Mouse (Mus musculus) heart, adult 11 months (tissue): ENCODE results near the gene Gm29797.

Experiments used
- DNase-seq: peaks from one replicate; pipeline ENCODE4 v3.0.0; 2022

Gm29797 gene

DNA sequence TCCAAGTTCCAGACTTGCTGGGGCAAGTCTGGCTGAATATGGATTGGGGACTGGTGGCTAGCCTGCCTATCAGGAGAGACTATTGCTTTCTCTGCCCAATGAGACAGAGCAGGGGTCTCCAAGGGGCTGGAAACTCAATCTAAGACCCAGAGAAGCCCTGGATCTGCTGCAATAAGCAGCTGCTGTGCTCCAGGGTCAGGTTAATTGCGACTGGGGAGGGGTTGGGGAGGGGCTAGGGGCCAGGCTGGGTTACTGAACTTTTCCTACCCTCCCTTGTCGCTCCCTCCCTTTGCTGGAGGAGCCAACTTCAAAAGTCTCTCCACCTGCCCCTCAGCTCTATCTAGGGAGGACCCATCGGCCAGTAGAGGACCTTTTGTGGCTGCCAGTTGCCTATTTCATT lies at the start of gene Gm29797:
TSS of gene Gm29797 (plus strand) at position 301 of the 400 bp plus-strand sequence.
- no peak for DNase-seq

DNA sequence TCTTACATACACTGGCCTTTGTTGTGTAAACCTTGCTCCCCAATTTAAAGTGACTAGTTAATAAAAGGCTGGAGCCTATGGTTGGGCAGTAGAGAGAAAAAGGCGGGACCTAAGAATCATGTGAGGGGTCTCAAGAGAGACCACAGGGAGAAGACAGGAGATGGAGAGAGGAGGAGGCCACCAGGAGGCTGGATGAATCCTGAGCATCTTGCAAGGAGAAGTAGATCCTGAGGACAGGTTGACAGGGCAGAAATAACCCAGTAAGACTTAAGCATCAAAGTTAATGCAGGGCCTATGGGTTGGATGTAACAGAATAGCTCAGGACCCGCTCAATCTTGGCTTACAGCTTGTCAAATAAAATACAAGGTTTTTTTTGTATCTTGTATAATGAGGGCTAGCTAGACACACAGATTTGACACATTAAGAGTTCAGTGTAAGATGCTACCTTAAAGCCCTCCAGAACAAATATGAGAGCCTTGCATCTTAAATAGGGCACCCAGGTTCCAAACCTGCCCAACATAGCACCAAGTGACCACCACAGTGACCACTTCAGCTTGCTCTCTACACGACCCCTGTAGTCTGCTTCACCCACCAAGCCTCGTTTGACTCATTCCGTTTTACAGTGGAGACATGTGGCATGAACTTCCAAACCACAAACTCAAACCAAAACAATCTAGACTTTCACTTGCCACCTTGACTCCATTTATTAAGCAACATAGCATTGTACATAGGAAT lies 37.9 kb upstream of the Gm29797 start:
- peak; percentile 70 for DNase-seq

DNA sequence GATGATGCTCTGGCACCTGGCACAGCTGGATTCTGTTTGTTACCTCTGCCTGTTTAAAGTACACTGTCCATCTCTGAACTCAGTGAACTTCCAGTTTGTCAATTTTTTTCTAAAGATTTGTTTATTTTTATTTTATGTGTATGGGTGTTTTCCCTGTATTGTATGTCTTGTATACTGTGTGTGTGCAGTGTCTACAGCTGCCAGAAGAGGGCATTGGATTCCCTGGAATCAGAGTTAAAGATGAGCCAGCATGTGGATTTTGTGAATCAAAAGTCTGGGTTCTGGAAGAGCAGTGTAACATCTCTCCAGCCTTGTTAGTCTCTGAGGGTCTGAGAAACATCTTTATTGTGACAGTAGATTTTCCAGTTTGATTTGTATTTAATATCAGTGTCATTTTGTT lies 33.4 kb upstream of the Gm29797 start:
- peak; percentile 34 for DNase-seq

DNA sequence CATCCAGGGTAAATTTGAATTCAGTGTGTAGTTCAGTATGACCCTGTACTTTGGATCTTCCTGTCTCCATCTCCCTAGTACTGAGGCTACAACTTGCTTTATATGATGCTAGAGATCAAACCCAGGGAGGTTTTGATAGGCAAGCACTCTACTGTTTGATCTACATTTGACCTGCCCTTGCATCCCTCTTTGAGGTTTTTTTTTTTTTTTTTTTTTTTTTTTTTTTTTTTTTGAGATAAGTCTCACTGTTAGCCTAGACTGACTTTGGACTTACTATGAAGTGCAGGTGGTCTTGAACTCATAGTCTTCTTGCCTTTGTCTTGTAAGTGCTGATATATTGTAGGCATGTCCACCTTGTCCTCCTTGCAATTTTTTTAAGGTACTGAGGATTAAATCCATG lies 28.4 kb upstream of the Gm29797 start:
- DNase-seq: no peak

DNA sequence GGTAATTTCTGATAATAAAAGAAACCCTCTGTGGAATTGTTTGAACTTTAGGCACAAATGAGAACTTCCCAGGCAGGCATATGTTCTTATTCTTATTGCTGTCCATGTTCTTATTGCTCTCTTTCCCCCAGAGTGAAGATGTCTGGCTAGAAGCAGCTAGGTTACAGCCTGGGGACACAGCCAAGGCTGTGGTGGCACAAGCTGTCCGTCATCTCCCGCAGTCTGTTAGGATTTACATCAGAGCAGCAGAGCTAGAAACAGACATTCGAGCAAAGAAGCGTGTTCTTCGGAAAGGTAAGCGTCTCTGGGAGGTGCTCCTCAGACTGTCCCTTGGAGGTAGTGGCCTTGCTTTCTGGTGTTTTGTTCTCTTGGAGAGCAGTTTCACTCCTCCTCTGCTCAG lies 24.2 kb upstream of the Gm29797 start:
- DNase-seq: peak; percentile 64

DNA sequence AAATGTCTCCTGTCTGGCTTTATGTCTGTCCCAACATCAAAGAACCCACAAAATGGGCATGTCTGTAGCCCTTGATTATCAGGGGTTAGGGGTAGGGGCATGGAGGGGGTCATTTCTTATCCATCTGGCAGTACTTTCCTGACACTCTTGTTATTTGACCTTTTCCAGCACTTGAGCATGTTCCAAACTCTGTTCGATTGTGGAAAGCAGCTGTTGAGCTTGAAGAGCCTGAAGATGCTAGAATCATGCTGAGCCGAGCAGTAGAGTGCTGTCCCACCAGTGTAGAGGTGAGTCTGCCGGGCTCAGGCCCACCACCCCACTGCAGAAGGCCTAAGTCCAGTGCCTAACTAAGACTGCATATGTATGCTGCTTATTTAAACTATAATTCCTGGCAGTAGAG lies 21.0 kb upstream of the Gm29797 start:
- DNase-seq: peak; percentile 81

DNA sequence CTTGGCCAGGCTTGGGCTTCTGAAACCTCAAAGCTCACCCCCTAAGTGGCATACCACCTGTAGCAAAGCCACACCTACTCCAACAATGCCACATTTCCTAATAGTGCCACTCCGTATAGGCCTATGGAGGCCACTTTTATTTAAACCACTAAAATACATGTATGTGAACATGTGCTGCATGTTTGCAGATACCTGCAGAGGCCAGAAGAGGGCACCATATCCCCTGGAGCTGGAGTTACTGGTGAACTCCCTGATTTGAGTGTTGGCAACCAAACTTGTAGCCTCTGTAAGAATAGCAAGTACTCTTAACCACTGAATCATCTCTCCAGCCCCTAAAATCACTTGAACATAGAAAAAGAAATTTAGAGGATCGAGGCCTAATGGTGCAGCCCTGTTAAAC lies 12.5 kb upstream of the Gm29797 start:
- no peak for DNase-seq

DNA sequence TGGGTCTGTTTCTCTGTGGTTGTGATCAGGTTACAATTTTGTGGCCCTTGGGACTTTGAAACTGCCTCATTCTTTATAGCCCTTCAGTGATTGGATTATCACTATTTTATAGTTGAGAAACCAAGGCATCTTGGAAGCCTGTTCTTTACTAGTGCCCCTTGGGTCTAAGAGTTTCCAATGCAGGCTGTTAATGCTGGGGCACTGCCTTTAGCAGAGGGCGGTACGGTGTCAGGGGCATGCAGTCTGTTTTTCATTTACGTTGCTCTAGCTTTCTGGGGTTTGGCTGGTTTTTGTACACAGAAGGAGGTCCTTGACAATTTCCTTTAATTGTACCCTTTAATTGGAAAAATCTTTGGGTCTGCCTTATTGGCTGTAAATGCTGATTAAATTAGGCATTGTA lies 11.2 kb upstream of the Gm29797 start:
- no peak for DNase-seq

DNA sequence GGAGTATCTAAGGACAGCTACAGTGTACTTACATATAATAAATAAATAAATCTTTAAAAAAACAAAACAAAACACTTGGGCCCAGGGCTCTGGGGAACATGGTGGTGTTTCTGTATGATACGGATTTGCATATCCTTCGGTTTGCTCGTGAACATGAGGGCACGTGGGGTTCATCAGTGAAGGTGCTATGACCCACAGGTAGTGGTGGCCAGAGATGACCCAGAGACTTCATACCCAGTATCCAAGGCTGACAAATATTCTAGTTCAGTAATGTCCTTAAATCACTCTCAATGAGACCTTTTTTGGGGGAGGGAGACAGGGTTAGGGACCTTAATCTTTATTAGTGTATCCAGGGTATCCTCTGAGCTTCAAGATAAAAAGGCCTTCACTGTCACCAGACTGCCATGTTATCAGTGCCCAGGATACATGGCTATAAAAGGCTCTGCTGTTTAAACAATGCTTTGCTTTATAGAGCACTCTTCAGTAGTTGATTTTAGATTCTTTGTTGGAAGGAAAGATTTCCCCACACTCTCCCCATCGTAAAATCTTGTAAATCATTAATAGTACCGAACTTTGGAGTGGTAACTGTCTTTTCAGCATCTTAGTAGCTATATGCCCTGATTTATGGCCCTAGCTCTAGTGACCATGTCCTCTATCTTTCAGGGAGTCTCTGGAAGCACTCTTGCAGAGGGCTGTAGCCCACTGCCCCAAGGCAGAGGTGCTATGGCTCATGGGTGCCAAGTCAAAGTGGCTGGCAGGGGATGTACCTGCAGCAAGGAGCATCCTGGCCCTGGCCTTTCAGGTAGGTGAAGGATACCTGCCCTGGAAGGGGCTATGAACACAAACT lies 10.0 kb upstream of the Gm29797 start:
- no peak for DNase-seq

DNA sequence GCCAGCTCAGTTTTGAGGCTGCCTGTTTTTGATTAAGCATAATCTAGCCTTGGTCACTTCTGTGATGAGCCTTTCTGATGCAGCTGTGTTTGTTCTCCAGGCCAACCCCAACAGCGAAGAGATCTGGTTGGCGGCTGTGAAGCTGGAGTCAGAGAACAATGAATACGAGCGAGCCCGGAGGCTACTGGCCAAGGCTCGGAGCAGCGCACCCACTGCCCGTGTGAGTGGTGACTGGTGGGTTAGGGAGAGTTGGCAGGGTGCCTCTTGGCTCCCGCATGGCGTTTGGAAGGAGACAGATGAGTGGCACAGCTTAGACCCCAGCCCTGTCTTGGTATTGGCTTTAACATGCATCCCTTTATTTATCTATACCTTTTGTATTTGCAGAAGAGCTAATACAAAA lies 7.9 kb upstream of the Gm29797 start:
- DNase-seq: no peak

DNA sequence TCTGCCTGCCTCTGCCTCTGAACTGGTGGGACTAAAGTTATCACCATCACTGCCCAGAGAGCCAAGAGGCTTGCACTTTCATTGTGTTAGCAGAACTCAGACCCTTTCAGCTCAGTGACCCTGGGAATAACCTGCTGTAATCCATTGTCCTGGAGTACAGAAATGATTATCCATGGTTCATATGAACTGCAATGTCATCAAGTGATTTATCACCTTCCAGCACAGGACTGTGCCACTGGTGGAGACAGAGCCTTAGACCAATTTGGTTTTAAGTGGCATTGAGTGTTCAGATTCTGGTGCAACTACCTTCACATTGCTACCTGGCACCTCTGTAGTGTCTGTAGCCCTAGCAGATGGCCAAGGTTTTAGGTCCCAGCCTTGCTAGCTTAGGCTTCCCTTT lies 3.8 kb upstream of the Gm29797 start:
- DNase-seq: no peak

DNA sequence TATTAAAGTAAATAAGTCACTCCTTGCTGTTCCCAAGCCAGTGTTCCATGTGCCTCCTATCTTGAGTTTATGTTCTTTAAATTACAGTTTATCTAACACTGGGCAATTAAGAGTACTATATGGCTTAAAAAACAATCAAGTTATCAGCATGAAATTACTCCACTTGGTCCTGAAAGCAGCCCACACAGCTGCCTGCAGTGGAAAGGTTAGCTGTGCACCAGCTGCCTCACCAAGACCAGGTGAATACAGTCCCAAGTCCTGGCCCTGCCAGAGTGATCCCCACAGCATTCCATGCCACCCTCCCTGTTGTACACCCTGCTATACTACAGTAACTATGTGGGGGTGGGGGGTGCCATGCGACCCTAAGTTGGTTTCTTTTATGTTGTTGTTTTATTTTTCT lies 3.3 kb upstream of the Gm29797 start:
- no peak for DNase-seq

DNA sequence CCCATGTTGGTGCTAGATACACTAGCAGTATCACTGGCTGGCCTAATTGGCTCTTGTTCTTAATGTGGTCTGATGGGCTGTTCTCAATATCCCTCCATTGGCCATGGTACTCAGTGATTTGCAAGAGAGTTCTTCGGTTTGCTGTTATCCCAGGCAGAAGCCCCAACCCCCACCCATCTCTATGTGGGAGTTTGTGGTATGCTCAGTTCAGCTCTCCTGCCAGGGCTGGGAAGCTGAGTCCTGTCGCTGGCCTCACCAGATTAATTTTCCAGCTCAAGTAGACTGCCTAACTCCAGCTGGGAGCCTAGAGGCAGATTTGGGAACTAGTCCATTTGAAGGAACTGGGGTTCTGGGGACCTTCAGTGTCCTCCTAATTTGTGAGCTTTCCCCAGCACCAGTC lies 607 bp downstream of the Gm29797 start:
- no peak for DNase-seq

DNA sequence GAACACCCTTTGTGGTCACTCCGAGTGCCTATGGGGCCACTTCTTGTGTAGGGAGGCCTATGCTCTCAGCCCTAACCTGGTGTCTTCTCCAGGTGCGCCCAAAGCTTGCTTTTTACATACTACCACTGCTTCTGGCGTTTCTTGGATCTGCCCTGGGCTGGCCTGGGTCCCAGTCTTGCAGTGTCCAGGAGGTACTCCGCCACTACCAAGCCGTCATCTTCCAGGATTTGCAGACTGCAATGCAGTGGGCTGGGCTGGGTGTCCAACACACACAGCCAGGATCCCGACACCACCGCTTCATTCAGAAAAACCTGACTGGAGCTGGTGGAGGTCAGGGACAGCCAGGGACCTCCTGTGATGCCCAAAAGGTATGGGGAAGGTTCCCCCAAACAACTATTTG lies 1.7 kb downstream of the Gm29797 start:
- peak; percentile 90 for DNase-seq

DNA sequence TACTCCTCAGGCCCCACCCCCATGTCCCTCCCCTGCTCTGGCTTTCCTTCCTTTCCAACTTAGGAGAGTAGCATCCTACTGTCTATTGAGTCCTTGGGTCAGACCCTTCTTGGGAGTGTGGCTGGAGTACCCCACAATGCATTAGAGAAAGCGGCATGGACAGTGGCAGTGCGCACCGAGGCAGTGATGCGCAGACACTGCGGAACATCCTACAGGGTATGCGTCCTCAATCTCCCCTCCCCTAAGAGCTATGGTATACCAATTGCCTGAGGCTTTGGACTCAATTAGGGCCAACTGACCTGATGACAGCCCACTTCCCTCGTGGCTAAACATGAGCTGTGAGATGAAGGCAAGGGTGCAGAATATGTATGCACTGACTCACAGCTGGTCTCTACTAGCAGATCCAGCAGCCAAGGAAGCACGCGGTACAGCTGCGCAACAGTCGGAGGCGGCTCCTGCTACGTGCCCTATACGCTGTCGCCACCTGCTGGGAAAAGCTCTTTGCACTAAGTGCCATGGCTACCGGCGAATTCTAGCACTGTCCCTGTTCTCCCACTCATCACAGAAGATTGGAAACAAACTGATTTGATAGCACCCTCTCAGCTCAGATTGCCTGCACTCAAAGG lies 2.2 kb downstream of the Gm29797 start:
- DNase-seq: peak; percentile 97

DNA sequence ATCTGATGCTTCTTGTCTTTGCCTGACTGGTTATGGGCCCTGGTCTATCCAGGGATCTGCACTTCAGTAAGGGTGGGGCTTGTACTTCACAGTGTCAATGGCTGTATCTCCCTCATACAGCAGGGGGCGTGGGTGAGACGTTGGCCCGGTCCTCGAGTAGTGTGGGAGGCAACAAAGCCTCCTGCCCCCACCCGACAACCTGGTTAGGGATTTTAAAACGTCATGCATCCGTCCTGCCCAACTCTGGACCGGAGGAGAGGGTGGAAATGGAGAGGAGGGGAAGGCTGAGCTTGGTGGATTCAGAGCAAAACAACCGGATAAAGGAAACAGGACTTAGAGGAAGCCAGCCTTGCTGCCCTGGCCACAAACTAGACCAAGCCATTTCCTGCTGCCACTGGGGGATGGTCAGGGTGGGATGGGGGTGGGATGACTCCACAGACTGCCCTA lies 2.8 kb downstream of the Gm29797 start:
- DNase-seq: peak; percentile 99

DNA sequence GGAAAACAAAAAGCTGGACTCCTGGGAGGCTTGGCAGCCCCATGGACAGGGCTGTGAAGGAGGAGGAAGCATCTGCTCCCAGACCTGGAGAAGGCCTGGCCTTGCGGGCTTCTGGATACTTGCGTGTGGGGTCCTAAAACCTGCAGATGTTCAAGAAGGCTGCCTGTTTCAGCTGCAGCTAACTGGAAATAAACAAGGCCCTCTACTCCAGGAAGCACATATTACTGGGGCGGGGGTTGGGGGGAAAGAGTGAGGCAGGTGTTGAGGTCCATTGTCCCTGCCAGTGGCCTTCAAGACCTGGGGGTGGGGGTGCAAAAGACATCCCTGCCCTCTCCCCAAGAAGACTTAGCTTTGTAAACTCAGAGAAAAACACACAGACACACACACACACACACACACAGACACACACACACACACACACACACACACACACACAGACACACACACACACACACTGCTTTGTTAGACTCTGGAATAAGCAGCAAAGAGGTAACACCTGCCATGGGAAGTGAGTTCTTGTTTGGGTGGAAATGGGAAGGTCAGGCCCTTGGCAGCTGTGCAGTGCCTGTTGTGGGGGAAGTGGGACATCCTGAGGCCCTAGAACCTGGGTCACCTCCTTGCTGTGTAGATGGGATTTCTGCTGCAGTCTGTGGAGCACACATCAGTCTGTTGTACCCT lies 5.9 kb downstream of the Gm29797 start:
- peak; percentile 95 for DNase-seq

DNA sequence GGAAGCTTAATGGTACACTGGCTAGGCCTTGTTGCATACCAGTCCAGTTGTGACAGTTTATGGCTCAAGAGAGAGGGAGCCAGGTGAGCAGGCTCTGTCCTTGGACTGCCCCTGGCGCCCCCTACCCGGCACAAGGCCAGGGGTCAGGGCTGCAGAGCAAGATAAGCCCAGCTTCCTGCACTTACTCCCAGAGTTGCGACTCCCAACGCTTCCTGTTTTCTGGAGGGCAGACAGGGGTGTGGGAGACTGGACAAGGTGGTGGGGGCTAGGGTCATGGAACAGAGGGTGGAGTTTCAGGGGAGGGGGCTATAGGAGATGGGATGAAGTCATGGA lies 6.4 kb downstream of the Gm29797 start:
- DNase-seq: peak; percentile 99

DNA sequence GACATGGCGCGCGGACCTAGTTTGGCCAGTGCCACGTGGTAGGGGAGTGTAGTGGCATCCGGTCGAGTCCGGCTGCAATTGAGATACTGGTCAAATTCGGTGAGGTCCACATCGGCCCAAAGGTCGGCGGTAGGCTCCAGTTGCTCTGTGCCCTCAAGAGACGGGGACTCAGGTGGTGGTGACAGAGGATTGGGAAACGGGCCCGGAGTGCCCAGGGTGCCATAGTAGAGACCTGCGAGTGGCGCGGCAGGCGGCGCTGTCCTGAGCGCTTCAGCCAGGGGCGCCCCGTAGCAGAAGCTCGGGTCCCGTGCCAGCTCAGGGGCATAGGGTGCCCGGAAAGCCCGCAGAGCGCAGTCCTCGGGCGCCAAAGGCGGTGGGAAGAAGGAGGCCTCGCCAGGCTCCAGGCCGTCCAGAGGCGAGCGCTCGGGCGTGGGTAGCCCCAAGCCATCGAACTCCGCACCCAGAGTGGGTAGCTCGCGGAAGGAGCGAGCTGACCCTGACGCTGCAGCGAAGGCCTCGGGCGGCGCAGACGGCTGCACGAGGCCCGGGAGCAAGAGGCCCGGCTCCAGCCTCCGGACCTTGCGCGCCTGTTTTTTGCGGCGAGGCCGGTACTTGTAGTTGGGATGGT lies 13.6 kb downstream of the Gm29797 start:
- peak; percentile 95 for DNase-seq

DNA sequence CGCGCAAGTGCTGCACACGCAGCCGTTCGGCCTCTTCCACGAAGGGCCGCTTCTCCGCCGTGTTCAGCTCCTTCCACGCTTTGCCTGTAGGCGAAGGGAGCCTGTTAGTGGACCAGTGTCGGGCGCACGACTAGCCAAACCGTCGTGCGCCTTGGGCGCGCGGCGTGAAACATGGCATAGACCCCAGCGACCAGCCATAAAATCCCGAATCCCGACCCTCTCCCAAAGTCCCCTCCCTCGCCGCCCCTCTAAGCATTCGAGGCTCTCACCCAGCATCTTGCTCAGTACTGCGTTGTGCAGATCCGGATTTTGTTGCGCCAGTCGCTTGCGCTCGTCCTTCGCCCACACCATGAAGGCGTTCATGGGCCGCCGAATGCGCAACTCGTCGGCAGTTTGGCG lies 14.1 kb downstream of the Gm29797 start:
- peak; percentile 75 for DNase-seq

DNA sequence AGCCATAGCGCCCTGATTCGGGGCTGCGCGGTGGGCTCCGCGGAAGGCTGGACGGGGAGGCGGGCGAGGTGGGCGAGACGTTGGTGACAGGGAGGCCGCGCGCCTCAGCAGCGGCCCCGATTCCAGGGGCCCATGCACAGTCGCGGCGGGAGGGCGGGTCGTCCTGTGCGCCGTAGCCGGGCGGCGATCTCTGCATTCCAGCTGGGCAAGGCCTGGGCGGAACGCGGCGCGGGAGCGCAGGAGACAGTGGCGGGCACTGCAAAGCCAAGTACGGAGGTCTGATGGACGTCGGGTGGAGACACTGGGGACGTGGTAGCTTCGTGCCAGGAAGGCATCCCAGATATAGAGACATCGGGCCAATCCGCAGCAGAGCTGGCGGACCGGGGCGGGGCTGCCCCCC lies 14.5 kb downstream of the Gm29797 start, which contains the start of gene Sox18:
TSS of gene Sox18 (minus strand) at position 315 of the 400 bp plus-strand sequence.
- DNase-seq: peak; percentile 99

DNA sequence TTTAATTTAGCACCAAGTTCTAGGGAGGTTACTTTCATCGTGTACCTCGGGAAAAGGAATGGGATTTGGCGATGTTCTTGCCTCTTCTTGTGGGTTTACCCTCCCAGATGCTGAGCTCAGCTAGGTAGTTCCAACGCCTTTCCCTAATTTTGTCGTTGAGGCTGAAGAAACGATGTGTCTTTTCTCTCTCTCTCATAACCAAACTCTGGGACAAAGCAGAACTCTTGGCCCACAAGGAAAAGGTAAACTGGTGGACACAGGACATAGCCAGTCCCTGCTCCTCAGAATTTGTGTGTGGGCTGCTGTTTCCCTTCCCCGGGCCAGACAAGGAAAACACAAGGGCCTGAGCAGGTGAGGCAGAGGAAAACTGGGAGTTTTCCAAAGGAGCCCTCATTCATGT lies 15.2 kb downstream of the Gm29797 start:
- DNase-seq: peak; percentile 70

DNA sequence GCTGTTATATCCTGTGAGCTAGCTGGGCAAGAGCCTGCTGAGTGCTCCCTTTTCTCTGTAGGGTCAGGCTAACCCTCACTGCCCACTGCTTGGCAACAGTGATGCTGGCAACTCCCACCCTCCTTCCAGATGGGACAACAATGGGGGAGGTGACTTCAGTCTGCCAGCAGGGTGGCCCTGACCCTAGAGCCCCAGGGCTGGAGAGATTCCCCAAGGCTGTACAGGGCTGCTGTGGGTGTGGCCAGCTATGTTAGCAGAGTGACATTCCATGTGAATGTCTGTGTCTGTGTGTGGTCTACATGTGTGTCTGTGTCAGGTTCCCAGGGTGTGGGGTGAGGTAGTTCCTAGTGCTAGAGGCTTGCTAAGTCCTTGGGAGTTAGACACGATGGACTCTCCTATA lies 16.7 kb downstream of the Gm29797 start:
- DNase-seq: peak; percentile 95
